Mouse (Mus musculus) megakaryocyte, embryonic 14.5 days (primary cell): ENCODE measurements around the gene Tal1.

Experiments used
- FLI1 ChIP-seq: IDR thresholded peaks from 2 replicates; pipeline ENCODE4 v1.6.1; 2012; ENCODE audit warnings: low read length, inconsistent platforms, mixed read lengths
- GATA1 ChIP-seq: IDR thresholded peaks from 3 replicates; pipeline ENCODE4 v1.6.1; 2012; ENCODE audit warnings: mixed read lengths, low read length, inconsistent platforms, borderline replicate concordance

DNA sequence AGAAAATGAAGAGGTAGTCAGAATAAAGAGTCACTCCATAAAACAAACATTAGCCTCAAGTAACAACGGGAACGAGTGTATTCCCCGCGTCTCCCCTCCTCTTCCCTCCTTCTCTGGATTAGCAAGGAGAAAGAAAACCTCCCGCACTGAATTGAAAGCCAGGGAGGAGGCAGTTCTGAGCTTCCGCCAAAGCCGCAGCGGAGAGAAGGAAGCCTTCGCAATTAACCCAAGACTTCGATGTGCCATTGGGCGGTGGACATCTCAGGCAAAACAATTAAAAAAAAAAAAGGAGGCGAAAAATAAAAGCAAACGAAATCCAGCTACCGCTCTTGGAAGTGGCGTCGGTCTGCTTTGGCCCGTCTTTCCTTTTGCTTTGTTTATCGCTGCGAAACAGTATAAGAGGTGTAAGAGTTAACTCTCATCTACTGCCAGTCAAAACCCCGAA, 2.1 kb downstream of the Tal1 start:
- TF ChIP-seq GATA1 (no peak), FLI1 (no peak)
